Mouse (Mus musculus) monocyte, adult 5-6 weeks (primary cell): ENCODE data around the gene Gm10762. TPM values are rescaled to one million over a fixed set of nuclear protein-coding genes. Genes with fewer than 3 reads are reported as not detected.
"Not testable (repeated sequence)": the region's sequence is repeated elsewhere in the genome, so short reads cannot be mapped to it uniquely, and the experiment has no call there.

Experiments
- ATAC-seq: fragments of 153-309, 156-312 bp; replicated peaks from 2 replicates; pipeline ENCODE4 v1.8.0; 2017; ENCODE audit warnings: mild to moderate bottlenecking; ENCODE audit not compliant: low TSS enrichment, insufficient number of reproducible peaks, severe bottlenecking, poor library complexity, low FRiP score
- total RNA-seq: library from RNA; stranded (forward); fragments of 200-1000, 200-491, 200-594 nt; gene quantifications from 3 replicates; pipeline ENCODE4 v1.2.3, GENCODE M21; 2017

Gene Gm10762
- total RNA-seq = 1.5 to 2.6 TPM in 2 of 3 replicates, not detected in the other

DNA sequence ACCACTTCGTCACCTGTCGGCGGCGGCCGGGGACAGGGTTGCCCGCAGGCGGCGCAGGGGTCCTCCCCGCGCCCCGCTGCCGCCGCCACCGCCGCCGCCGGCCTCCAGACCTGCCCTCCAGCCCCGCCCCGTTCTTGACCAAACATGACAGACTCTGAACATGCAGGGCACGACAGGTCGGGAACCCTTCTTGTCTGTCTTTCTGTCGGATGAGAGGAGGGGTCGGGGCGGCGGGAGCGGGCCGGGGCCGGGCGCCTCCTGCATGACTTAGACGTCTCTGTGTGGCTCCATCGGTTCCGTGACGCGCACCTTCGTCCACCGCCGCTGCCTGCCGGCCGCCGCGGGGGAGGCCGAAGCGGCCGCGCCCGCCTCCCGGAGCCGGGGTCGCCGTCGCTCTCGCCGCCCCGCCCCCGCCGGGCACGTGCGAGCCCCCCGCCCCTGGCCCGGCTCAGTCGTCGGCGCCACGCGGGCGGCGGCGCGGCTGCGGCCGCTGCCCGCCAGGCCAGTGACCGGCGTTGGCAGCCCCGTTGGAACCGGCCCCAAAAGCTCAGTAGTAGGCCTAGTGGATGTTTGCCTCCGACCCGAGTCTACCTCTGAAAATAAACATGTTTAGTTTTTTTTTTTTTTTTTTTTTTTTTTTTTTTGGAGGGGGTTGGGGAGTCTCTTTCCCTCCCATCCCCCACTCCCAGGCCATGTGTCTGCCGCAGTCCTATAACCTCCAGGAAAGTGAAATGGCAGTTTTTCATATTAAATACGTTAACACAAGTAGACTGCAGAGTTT, at the start of gene Gm10762:
Gene Gm10762, minus strand, starts transcription at position 65 of the 781 bp plus-strand sequence.
- ATAC-seq = peak; percentile 40

GRCm38 (mm10) chr2:129008867-129009266, 41.3 kb upstream of the Gm10762 start:
- not testable (repeated sequence) for ATAC-seq

DNA sequence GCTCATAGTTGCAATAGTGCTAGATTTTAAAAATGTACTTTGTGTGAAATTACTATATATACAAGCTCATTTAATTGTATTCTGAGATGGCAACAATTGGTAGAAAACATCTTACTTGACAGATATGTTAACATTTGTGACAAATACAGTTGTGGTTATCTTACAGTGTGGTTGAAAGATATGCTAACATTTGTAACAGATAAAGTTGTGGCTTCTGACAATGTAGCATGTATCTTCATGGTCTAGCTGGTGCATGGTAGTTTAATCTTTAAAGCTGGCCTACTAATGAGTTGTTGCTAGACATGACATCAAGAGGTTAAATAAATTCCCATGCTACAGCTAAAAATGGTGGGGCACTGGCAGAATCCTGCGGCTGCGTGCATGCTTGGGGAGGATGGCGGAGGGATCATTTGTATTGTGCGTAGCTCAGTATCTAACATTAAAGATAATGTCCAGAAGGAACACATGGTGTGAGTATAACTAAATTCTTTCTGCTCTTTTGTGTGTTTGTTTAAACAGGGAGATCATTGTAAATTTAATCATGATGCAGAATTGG, 38.7 kb upstream of the Gm10762 start:
- no peak for ATAC-seq

- ATAC-seq = no peak
These were observed 37.3 kb upstream of the Gm10762 start for GRCm38 (mm10) chr2:129004872-129005271.

- no peak for ATAC-seq
These were observed 17.2 kb upstream of the Gm10762 start for GRCm38 (mm10) chr2:128984746-128985145.

- ATAC-seq = no peak
These were observed 8.0 kb upstream of the Gm10762 start for GRCm38 (mm10) chr2:128975572-128975971.

- no peak for ATAC-seq
These were observed 4.8 kb upstream of the Gm10762 start for GRCm38 (mm10) chr2:128972301-128972700.

GRCm38 (mm10) chr2:128968475-128969083, 1.1 kb upstream of the Gm10762 start:
- ATAC-seq = no peak

- ATAC-seq = peak; percentile 98
These were observed 614 bp downstream of the Gm10762 start, which contains the start of gene Zc3h6 for GRCm38 (mm10) chr2:128966641-128967580. Gene Zc3h6, plus strand, starts transcription at chr2:128967402.

DNA sequence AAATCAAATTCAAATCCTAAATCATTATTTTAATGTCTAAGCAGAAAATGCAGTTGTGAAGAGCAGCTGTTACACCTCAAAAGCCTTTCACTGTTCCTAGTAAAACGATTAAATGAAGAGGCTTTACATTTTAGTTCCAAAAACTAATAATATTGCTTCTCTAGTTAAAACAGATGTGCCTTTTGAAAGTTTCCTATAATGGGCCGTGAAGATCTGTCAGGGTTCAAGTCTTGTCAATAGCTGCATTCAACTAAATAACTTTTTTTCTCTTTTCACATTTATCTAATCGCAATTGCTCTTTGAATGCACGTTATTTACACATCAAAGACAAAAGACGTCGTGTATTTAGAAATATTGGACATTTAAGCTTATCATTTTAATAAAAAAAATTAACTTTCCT, 1.3 kb downstream of the Gm10762 start:
- no peak for ATAC-seq

DNA sequence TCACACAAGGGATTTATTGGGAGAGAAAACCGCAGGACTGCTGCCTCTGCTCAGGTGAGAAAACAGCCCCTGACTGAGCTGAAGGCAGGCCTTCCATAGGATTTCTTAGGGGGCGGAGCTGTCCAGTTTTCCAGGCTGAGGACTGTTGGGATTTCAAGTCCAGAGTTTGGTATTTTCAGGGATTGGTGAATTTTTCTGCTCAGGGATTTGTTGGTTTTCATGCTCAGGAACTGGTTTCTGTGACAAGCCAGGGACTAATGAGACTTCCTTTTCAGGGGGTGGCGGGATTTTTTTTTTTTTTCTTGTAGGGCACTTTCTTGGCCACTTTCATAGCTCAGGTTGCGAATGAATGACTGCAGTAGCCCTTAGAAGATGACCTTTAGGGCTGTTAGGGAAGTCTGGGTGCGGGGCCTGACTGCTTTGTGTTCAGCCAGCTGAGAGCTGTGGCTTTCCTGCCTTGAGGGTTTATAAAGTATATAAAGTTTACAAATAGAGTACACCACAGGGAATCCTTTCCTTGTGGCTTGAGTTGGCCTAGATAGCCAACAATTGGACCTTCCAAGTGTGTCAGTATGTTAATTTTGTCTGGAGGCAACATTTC, 1.9 kb downstream of the Gm10762 start:
- ATAC-seq = no peak

- no peak for ATAC-seq
These were observed 13.3 kb downstream of the Gm10762 start for GRCm38 (mm10) chr2:128954186-128954585.

- peak; percentile 74 for ATAC-seq
These were observed 19.4 kb downstream of the Gm10762 start for GRCm38 (mm10) chr2:128947962-128948588.

DNA sequence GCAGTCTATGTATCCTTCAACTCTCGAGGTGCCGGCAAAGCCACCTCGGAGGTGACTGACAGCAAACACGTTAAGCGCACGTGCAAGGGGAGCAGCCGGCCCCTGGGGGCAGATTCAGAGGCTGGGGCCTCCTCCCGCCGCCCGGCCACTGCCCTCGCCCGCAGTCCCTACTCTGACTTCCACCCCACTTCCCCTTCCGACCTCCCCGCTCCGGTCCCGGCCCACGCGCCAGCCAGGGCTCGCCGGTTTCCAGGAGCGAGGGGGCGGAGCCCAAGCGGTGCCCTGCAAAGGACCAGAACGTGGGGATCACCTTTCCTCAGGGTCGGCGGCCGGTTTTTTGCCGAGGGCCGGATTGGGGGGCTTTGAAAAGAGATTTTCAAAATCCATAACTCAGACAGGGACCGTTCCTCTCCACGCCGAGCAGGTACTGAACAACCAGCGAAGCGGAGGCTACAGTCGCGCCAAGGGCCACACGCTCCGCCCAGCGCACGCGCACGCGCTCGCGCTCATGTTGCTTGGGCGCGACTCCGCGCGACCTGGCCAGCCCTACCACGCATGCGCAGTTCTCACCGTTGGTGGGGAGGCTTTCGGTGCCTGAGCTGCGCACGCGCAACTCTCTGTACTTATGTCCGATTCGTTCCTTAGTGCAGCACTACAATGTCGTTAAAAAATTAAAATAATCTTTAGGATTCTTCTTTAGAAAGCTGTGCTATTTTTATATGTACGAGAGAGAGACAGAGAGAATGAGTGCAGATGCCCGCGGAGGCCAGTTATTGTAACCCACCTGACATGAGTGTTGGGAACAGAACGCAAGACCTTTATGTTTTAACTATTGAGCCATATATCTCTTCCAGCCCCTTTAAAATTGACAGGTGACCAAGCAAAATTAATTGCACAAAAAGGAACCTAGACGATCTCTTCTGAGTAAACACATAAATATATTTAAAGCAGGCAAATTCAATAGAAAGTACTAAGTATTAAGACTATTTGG, 23.7 kb downstream of the Gm10762 start, which contains the start of gene Zc3h8:
Gene Zc3h8, minus strand, starts transcription at position 540 of the 991 bp plus-strand sequence.
- ATAC-seq = peak; percentile 95

DNA sequence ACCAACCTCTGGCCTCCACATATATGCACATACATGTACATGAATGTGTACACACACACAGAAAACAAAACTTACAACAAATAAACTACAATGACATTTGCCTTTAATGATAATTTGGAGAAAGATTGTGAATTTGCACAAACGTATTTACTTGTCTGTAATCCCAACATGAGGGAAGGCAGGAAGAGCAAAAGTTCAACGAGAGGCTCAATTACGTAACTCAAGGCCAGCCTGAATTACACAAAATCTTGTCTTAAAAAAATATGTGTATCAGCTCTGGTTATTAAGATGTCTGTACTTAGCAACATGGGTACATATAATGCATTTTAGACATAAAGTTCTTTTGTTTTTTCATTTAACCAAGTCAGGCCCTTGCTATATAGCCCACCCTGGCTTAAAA, 31.3 kb downstream of the Gm10762 start:
- no peak for ATAC-seq

DNA sequence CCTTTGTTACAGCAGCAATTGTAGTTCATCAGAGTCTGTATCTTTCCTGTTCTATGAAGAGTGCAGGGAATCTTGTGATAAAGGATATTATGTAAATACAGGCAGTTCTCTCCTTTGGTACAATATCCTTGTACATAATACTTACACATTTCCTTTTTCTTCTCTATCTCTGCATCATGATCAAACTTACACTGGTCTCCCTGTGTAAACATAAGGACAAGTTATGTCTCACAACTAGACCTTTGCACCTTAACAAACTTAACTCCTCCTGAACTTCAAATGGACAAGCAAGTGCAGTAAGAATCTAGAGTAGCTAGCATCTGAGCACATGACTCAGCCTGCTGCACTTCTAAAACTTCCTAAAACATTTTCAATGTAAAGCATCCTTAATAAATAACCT, 36.8 kb downstream of the Gm10762 start:
- no peak for ATAC-seq

- no peak for ATAC-seq
These were observed 39.1 kb downstream of the Gm10762 start for GRCm38 (mm10) chr2:128928446-128928845.
